Mouse (Mus musculus) limb, embryonic 10.5 days (tissue): ENCODE data around the gene Gria2. TPM values are rescaled to one million over a fixed set of nuclear protein-coding genes. Genes with fewer than 3 reads are reported as not detected.

Experiments
- DNase-seq: peaks from one replicate; pipeline ENCODE4 v3.0.0-alpha.2; 2017; ENCODE audit warnings: low spot score
- H3K27ac ChIP-seq: fragments of 300-500 bp; sonication (generic); 2 replicates; pipeline ENCODE4 v1.5.1; 2016; ENCODE audit warnings: mild to moderate bottlenecking
- H3K27me3 ChIP-seq: fragments of 300-500 bp; sonication (generic); 2 replicates; pipeline ENCODE4 v1.6.1; 2016; ENCODE audit warnings: low read depth, mild to moderate bottlenecking; ENCODE audit not compliant: poor library complexity, severe bottlenecking
- H3K36me3 ChIP-seq: fragments of 300-500 bp; sonication (generic); 2 replicates; pipeline ENCODE4 v1.6.1; 2016; ENCODE audit warnings: mild to moderate bottlenecking, moderate library complexity
- H3K4me1 ChIP-seq: fragments of 300-500 bp; sonication (generic); 2 replicates; pipeline ENCODE4 v1.6.1; 2016
- H3K4me3 ChIP-seq: fragments of 300-500 bp; sonication (generic); 2 replicates; pipeline ENCODE4 v1.5.1; 2016; ENCODE audit warnings: mild to moderate bottlenecking, moderate library complexity
- H3K9me3 ChIP-seq: fragments of 300-500 bp; sonication (generic); replicated peaks from 2 replicates; pipeline ENCODE4 v1.6.1; 2016; ENCODE audit warnings: mild to moderate bottlenecking
- WGBS: fragments of 180-500 bp; shearing (Covaris S2); methylation state at CpG from one replicate; pipeline ENCODE4 v1.1.7; 2016; 5-methylcytosine and 5-hydroxymethylcytosine counted together
- polyA plus RNA-seq: library from polyadenylated mRNA; unstranded; fragments of >200 nt; fragmentation: Nextera tagmentation; extraction: Ambion mirVana; gene quantifications from 2 replicates; pipeline ENCODE4 v1.2.1, GENCODE M21; 2016

Gria2 gene
- polyA plus RNA-seq, 1 experiment from 2014 or later = 4.1 TPM

- H3K4me3 ChIP-seq = no peak overlapping the region
- peaks cover 3% of the 10 kb centered on the region; the same call in 1 of the 2 replicates for H3K4me1 ChIP-seq
- no peaks in the 10 kb centered on the region for H3K27me3 ChIP-seq
- no peaks in the 10 kb centered on the region for H3K9me3 ChIP-seq
- no peaks in the 10 kb centered on the region for H3K36me3 ChIP-seq
- H3K27ac ChIP-seq = no peak overlapping the region
- WGBS = 70% methylated on average over 5 of the region's 5 CpGs
- DNase-seq = no peak
These were observed 33.0 kb downstream of the Gria2 start for GRCm38 (mm10) chr3:80769506-80770235.

GRCm38 (mm10) chr3:80758955-80759354 lies 43.7 kb downstream of the Gria2 start:
- Histone ChIP-seq H3K4me3 (no peak overlapping the region), H3K27me3 (no peaks in the 10 kb centered on the region), H3K27ac (no peak overlapping the region), H3K36me3 (no peaks in the 10 kb centered on the region), H3K9me3 (no peaks in the 10 kb centered on the region), H3K4me1 (no peaks in the 10 kb centered on the region)
- no peak for DNase-seq
- 86% methylated on average over 4 of the region's 4 CpGs for WGBS

GRCm38 (mm10) chr3:80758363-80758762 lies 44.3 kb downstream of the Gria2 start:
- Histone ChIP-seq H3K27ac (no peak overlapping the region), H3K36me3 (no peaks in the 10 kb centered on the region), H3K9me3 (no peaks in the 10 kb centered on the region), H3K4me3 (no peak overlapping the region), H3K4me1 (no peaks in the 10 kb centered on the region), H3K27me3 (no peaks in the 10 kb centered on the region)
- 87% methylated on average over 2 of the region's 2 CpGs for WGBS
- DNase-seq = no peak

- no peaks in the 10 kb centered on the region for H3K36me3 ChIP-seq
- no peak for DNase-seq
These were observed 51.8 kb downstream of the Gria2 start for GRCm38 (mm10) chr3:80750786-80751185.

GRCm38 (mm10) chr3:80725205-80725604 lies 77.4 kb downstream of the Gria2 start:
- no peaks in the 10 kb centered on the region for H3K4me1 ChIP-seq
- no peak overlapping the region for H3K27ac ChIP-seq
- no peak overlapping the region for H3K4me3 ChIP-seq
- no peaks in the 10 kb centered on the region for H3K9me3 ChIP-seq
- DNase-seq = no peak
- 80% methylated on average over 3 of the region's 3 CpGs for WGBS
- H3K27me3 ChIP-seq = no peaks in the 10 kb centered on the region
- H3K36me3 ChIP-seq = no peaks in the 10 kb centered on the region

More at GRCm38 (mm10) chr3:80750786-80751185, 51.8 kb downstream of the Gria2 start:
- no peaks in the 10 kb centered on the region for H3K9me3 ChIP-seq
- no peak overlapping the region for H3K4me3 ChIP-seq
- H3K27ac ChIP-seq = no peak overlapping the region
- H3K4me1 ChIP-seq = no peaks in the 10 kb centered on the region
- no peaks in the 10 kb centered on the region for H3K27me3 ChIP-seq

- H3K27ac ChIP-seq = no peak overlapping the region
- no peaks in the 10 kb centered on the region for H3K36me3 ChIP-seq
- 0 out of 2 replicates have a peak, but pooled peaks cover 3% of the 10 kb centered on the region for H3K4me1 ChIP-seq
- WGBS = 45% methylated on average over 3 of the region's 3 CpGs
- H3K9me3 ChIP-seq = no peaks in the 10 kb centered on the region
- H3K4me3 ChIP-seq = no peak overlapping the region
- DNase-seq = no peak
- H3K27me3 ChIP-seq = no peaks in the 10 kb centered on the region
These were observed 89.5 kb downstream of the Gria2 start for GRCm38 (mm10) chr3:80713123-80713522.

GRCm38 (mm10) chr3:80708992-80709391 lies 93.6 kb downstream of the Gria2 start:
- no peaks in the 10 kb centered on the region for H3K27me3 ChIP-seq
- H3K4me3 ChIP-seq = no peak overlapping the region
- H3K4me1 ChIP-seq = 0 out of 2 replicates have a peak, but pooled peaks cover 3% of the 10 kb centered on the region
- H3K9me3 ChIP-seq = no peaks in the 10 kb centered on the region
- H3K36me3 ChIP-seq = no peaks in the 10 kb centered on the region
- H3K27ac ChIP-seq = no peak overlapping the region
- no peak for DNase-seq

- no peak for DNase-seq
- Histone ChIP-seq H3K4me3 (no peak overlapping the region), H3K9me3 (no peaks in the 10 kb centered on the region), H3K27me3 (no peaks in the 10 kb centered on the region), H3K27ac (no peak overlapping the region), H3K4me1 (no peaks in the 10 kb centered on the region), H3K36me3 (no peaks in the 10 kb centered on the region)
- WGBS = 92% methylated on average over 3 of the region's 3 CpGs
These were observed 100.5 kb downstream of the Gria2 start for GRCm38 (mm10) chr3:80702173-80702572.

GRCm38 (mm10) chr3:80697523-80697922 lies 105.1 kb downstream of the Gria2 start:
- H3K9me3 ChIP-seq = no peaks in the 10 kb centered on the region
- no peaks in the 10 kb centered on the region for H3K4me1 ChIP-seq
- H3K27me3 ChIP-seq = no peaks in the 10 kb centered on the region
- WGBS = 88% methylated on average over 4 of the region's 4 CpGs
- H3K27ac ChIP-seq = no peak overlapping the region
- no peaks in the 10 kb centered on the region for H3K36me3 ChIP-seq
- H3K4me3 ChIP-seq = no peak overlapping the region
- no peak for DNase-seq

GRCm38 (mm10) chr3:80694965-80695364 lies 107.7 kb downstream of the Gria2 start:
- Histone ChIP-seq H3K36me3 (no peaks in the 10 kb centered on the region), H3K9me3 (no peaks in the 10 kb centered on the region), H3K27me3 (no peaks in the 10 kb centered on the region), H3K4me1 (no peaks in the 10 kb centered on the region), H3K27ac (no peak overlapping the region), H3K4me3 (no peak overlapping the region)
- WGBS = 97% methylated on average over 8 of the region's 8 CpGs
- no peak for DNase-seq

GRCm38 (mm10) chr3:80665105-80665504 lies 137.5 kb downstream of the Gria2 start:
- H3K4me1 ChIP-seq = no peaks in the 10 kb centered on the region
- no peak for DNase-seq
- no peak overlapping the region for H3K27ac ChIP-seq

GRCm38 (mm10) chr3:80663293-80663692 lies 139.3 kb downstream of the Gria2 start:
- H3K27ac ChIP-seq = no peak overlapping the region
- WGBS = 84% methylated on average over 2 of the region's 2 CpGs
- no peaks in the 10 kb centered on the region for H3K4me1 ChIP-seq
- H3K27me3 ChIP-seq = no peaks in the 10 kb centered on the region
- H3K36me3 ChIP-seq = no peaks in the 10 kb centered on the region
- DNase-seq = no peak
- H3K9me3 ChIP-seq = no peaks in the 10 kb centered on the region
- no peak overlapping the region for H3K4me3 ChIP-seq

More at GRCm38 (mm10) chr3:80665105-80665504, 137.5 kb downstream of the Gria2 start:
- Histone ChIP-seq H3K27me3 (no peaks in the 10 kb centered on the region), H3K4me3 (no peak overlapping the region), H3K36me3 (no peaks in the 10 kb centered on the region), H3K9me3 (no peaks in the 10 kb centered on the region)
- WGBS = 77% methylated on average over 5 of the region's 5 CpGs

- Histone ChIP-seq H3K9me3 (no peaks in the 10 kb centered on the region), H3K4me3 (no peak overlapping the region), H3K36me3 (no peaks in the 10 kb centered on the region), H3K27ac (no peak overlapping the region), H3K4me1 (no peaks in the 10 kb centered on the region), H3K27me3 (no peaks in the 10 kb centered on the region)
- 85% methylated on average over 3 of the region's 3 CpGs for WGBS
- no peak for DNase-seq
These were observed 140.8 kb downstream of the Gria2 start for GRCm38 (mm10) chr3:80661838-80662237.

GRCm38 (mm10) chr3:80652213-80652612 lies 150.4 kb downstream of the Gria2 start:
- 92% methylated on average over 5 of the region's 5 CpGs for WGBS

More at GRCm38 (mm10) chr3:80652213-80652612, 150.4 kb downstream of the Gria2 start:
- no peaks in the 10 kb centered on the region for H3K27me3 ChIP-seq
- no peaks in the 10 kb centered on the region for H3K4me1 ChIP-seq
- DNase-seq = no peak
- no peaks in the 10 kb centered on the region for H3K36me3 ChIP-seq
- no peak overlapping the region for H3K4me3 ChIP-seq
- H3K9me3 ChIP-seq = no peaks in the 10 kb centered on the region
- H3K27ac ChIP-seq = no peak overlapping the region
